Mouse (Mus musculus) liver, adult 2 months (tissue): ENCODE results near the gene Wdr48. TPM values are rescaled to one million over a fixed set of nuclear protein-coding genes. Genes with fewer than 3 reads are reported as not detected.
A peak's percentile ranks its signal among the peaks of the same experiment; 100 is the strongest.

Experiments used
- DNase-seq: peaks from one replicate; pipeline ENCODE4 v3.0.0-alpha.2; 2011; ENCODE audit warnings: low read depth, low spot score; ENCODE audit errors: extremely low read depth
- H3K27ac ChIP-seq: fragments of 200-500 bp; replicated peaks from 2 replicates; pipeline ENCODE4 v1.5.1; 2012; ENCODE audit warnings: low read depth, mild to moderate bottlenecking, control low read depth, inconsistent platforms, low read length; ENCODE audit not compliant: insufficient read depth
- H3K27me3 ChIP-seq: fragments of 200-500 bp; 2 replicates; pipeline ENCODE4 v1.6.1; 2012; ENCODE audit warnings: mild to moderate bottlenecking, moderate library complexity, low read length, inconsistent platforms; ENCODE audit not compliant: control insufficient read depth, insufficient read depth
- H3K36me3 ChIP-seq: fragments of 200-500 bp; 2 replicates; pipeline ENCODE4 v1.6.1; 2012; ENCODE audit warnings: low read length, inconsistent platforms; ENCODE audit not compliant: control insufficient read depth, insufficient read depth
- H3K4me1 ChIP-seq: fragments of 200-500 bp; 2 replicates; pipeline ENCODE4 v1.6.1; 2011; ENCODE audit warnings: low read length; ENCODE audit not compliant: control insufficient read depth, insufficient read depth
- H3K4me3 ChIP-seq: fragments of 200-500 bp; 2 replicates; pipeline ENCODE4 v1.5.1; 2011; ENCODE audit warnings: low read depth, mild to moderate bottlenecking, control low read depth, low read length, moderate library complexity; ENCODE audit not compliant: insufficient read depth
- H3K79me2 ChIP-seq: fragments of 200-500 bp; 2 replicates; pipeline ENCODE4 v1.6.1; 2012; ENCODE audit warnings: inconsistent platforms, mild to moderate bottlenecking, low read length, moderate library complexity; ENCODE audit not compliant: control insufficient read depth, insufficient read depth
- H3K9ac ChIP-seq: fragments of 200-500 bp; 2 replicates; pipeline ENCODE4 v1.6.1; 2012; ENCODE audit warnings: low read depth, mild to moderate bottlenecking, control low read depth, inconsistent platforms, low read length
- CTCF ChIP-seq: fragments of 200-500 bp; IDR thresholded peaks from 2 replicates; pipeline ENCODE4 v1.5.1; 2011; ENCODE audit warnings: low read depth, low read length, control low read depth
- POLR2A ChIP-seq: fragments of 200-500 bp; IDR thresholded peaks from 2 replicates; pipeline ENCODE4 v1.6.1; 2011; ENCODE audit warnings: low read length, control low read depth; ENCODE audit not compliant: insufficient read depth; ENCODE audit errors: extremely low read depth
- WGBS: fragments of 180-500 bp; shearing (Covaris S2); methylation state at CpG from one replicate; pipeline ENCODE4 v1.1.7; 2018; 5-methylcytosine and 5-hydroxymethylcytosine counted together
- polyA plus RNA-seq: library from polyadenylated mRNA; depleted of rRNA; stranded (reverse); fragments of >200 nt; gene quantifications from 2 replicates; pipeline ENCODE4 v1.2.3, GENCODE M21; 2012
- total RNA-seq: library from RNA; depleted of rRNA; stranded (reverse); fragments of >200 nt; gene quantifications from 2 replicates; pipeline ENCODE4 v1.2.3, GENCODE M21; 2014

The Wdr48 gene
- total and polyA plus RNA-seq, 2 experiments, result 12.5 to 23.3 TPM

- H3K27ac ChIP-seq, result no peak overlapping the region
- no peak overlapping the region for H3K4me3 ChIP-seq
- TF ChIP-seq CTCF (no peak), POLR2A (no peak)
- DNase-seq, result peak; percentile 76
- H3K4me1 ChIP-seq, result peaks cover 8% of the 10 kb centered on the region
- no peaks in the 10 kb centered on the region for H3K27me3 ChIP-seq
- H3K36me3 ChIP-seq, result 0 out of 2 replicates have a peak, but pooled peaks cover under 1% of the 10 kb centered on the region
- H3K79me2 ChIP-seq, result no peaks in the 10 kb centered on the region
- no peak overlapping the region for H3K9ac ChIP-seq
- 87% methylated on average over 26 of the region's 26 CpGs for WGBS
Measured at GRCm38 (mm10) chr9:119966221-119966910, 71.7 kb downstream of the Wdr48 start.

DNA sequence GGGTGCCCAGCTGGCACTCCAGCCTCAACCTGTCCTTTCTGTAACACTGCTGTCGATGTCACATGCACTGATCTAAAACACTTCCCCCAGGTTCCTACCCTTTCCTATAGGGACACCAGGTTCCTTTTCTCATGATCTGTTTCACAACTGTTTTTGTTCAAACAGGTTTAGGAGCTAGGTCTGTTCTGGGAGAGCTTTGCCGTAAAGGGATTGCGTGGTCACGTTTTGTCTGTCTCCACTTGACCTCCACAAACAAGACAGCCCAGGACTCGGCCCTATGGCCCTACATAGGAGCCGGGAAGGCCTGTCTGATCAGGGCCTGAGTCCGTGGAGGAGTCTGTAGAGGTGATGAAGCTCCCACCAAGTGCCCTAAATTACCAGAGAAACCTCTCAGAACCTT lies 75.1 kb downstream of the Wdr48 start:
- H3K9ac ChIP-seq, result no peak overlapping the region
- WGBS, result 33% methylated on average over 7 of the region's 7 CpGs
- H3K27ac ChIP-seq, result no peak overlapping the region
- TF ChIP-seq POLR2A, result no peak
- TF ChIP-seq CTCF, result no peak
- H3K4me3 ChIP-seq, result no peak overlapping the region
- H3K36me3 ChIP-seq, result peaks cover 18% of the 10 kb centered on the region
- no peaks in the 10 kb centered on the region for H3K27me3 ChIP-seq
- DNase-seq, result peak; percentile 18
- peaks cover 10% of the 10 kb centered on the region for H3K4me1 ChIP-seq
- H3K79me2 ChIP-seq, result no peaks in the 10 kb centered on the region; the same call in 1 of the 2 replicates

GRCm38 (mm10) chr9:119970221-119970620 lies 75.5 kb downstream of the Wdr48 start:
- Histone ChIP-seq H3K36me3 (peaks cover 21% of the 10 kb centered on the region), H3K27me3 (no peaks in the 10 kb centered on the region), H3K27ac (no peak overlapping the region), H3K4me1 (peaks cover 10% of the 10 kb centered on the region), H3K9ac (no peak overlapping the region), H3K4me3 (no peak overlapping the region), H3K79me2 (no peaks in the 10 kb centered on the region; the same call in 1 of the 2 replicates)
- WGBS, result 10% methylated on average over 6 of the region's 6 CpGs
- TF ChIP-seq CTCF (peak; percentile 69), POLR2A (no peak)
- DNase-seq, result peak; percentile 60

DNA sequence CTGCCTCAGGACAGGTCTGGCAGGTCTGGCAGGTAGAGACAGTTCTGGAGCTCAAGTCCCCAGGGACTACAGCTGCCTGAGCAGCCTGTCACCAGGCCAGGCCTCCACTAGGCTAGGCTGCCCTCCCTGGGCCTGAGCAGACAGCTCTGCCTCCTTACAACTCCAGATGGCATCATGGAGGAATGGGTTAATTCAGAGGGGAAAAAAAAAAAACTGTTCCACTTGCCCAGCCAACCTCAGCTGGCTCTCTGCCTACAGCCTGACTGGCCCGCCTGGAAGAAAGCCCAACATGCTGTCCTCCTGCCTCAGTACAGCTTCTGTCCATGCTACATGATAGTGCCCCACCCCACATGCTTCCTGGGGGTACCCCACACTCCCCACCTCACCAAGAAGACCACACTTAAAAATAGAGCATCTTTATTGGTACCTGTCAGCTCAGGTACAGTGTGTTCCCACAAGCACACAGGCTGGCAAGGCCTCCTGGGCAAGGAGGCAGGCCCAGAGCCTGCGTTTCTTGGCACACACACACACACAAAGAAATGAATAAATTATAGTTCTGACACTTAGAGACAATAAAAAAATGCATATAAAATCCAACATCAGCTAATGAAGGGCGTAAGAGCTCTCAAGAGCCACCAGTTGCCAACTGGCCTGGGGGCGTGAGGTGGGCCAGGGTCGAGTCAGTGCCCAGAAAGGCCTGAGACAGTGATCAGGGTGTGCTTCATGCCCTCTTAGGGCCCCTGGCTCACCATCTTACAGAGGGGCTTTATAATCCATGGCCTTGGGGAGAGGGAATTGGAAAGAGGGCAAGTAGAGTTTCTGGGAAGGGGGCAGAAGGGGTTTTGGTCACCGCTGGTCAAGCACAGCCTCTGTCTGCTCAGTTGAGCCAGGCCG lies 76.3 kb downstream of the Wdr48 start:
- WGBS, result 63% methylated on average over 7 of the region's 7 CpGs
- no peaks in the 10 kb centered on the region; the same call in 1 of the 2 replicates for H3K79me2 ChIP-seq
- peaks cover 10% of the 10 kb centered on the region for H3K4me1 ChIP-seq
- H3K9ac ChIP-seq, result no peak overlapping the region
- no peak for TF ChIP-seq CTCF
- no peak for TF ChIP-seq POLR2A
- peak; percentile 63 for DNase-seq
- H3K27ac ChIP-seq, result no peak overlapping the region
- H3K36me3 ChIP-seq, result peaks cover 22% of the 10 kb centered on the region
- no peak overlapping the region for H3K4me3 ChIP-seq
- H3K27me3 ChIP-seq, result no peaks in the 10 kb centered on the region

- H3K27me3 ChIP-seq, result no peaks in the 10 kb centered on the region
- no peak for TF ChIP-seq POLR2A
Measured at GRCm38 (mm10) chr9:119972166-119972565, 77.5 kb downstream of the Wdr48 start.

More at GRCm38 (mm10) chr9:119972166-119972565, 77.5 kb downstream of the Wdr48 start:
- WGBS, result 85% methylated on average over 10 of the region's 10 CpGs
- no peak overlapping the region for H3K27ac ChIP-seq
- H3K36me3 ChIP-seq, result peaks cover 25% of the 10 kb centered on the region
- no peak overlapping the region for H3K9ac ChIP-seq
- DNase-seq, result no peak
- H3K79me2 ChIP-seq, result peaks cover 4% of the 10 kb centered on the region
- no peak overlapping the region for H3K4me3 ChIP-seq
- H3K4me1 ChIP-seq, result peaks cover 10% of the 10 kb centered on the region
